Mouse (Mus musculus): ENCODE data around the gene Notch4.

DNA sequence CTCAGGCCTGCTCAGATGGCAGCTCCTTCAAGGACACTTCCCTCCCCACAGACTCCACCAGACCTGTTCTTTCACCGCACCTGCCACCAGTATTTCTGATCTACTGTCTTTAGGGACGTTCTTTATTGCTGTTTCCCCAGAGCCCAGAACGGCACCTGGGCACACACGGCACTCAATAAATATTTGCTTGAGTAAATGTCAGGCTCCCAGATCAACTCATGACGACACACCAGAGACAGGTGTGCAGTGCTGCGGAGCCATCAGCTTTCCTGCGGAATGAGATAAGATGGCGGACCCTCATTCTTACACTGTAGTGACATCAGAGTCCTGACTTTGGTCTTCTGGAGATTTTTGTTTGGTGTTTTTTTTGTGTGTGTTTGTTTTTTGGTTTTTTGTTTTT lies 56.9 kb downstream of the Notch4 start:
- no peak for TF ChIP-seq MAFK (IDR thresholded peaks at IDR 0.05; ENCODE audit: insufficient read depth, low read depth, low read length)
- no peak for TF ChIP-seq ZC3H11A (IDR thresholded peaks at IDR 0.05; ENCODE audit: borderline replicate concordance, low read depth, low read length)
- no peak for TF ChIP-seq CHD2 (IDR thresholded peaks at IDR 0.05; ENCODE audit: low read depth, low read length)
- no peak for TF ChIP-seq ZNF384 (IDR thresholded peaks at IDR 0.05; ENCODE audit: low read depth, low read length)
